Mouse (Mus musculus): ENCODE results near the gene Cish.

DNA sequence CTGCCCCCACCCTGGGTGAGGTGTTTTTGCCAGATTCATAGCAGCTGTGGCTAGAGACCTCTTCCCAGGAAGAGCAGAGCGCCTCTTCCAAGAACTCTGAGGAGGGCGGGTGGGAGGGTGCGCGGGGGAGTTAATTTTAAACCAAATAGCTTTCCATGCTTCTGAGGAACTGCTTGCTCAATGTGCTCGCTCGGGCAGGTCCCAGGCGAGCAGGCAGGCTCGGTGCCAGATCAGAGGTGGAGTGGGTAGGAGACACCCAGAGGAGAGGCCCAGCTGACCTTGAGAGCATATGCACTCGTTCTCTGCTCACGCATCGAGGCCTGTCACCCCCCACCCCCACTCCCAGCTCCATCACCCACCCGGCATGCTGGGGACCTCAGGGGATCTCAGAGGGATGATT lies 12.1 kb downstream of the Cish start:
- TF ChIP-seq CTCF (IDR thresholded peaks at IDR 0.05; ENCODE audit: control insufficient read depth, insufficient read depth, low read length) (no peak), POLR2A (IDR thresholded peaks at IDR 0.05; ENCODE audit: borderline replicate concordance, control insufficient read depth, low read depth, low read length) (no peak)

Data from bone marrow, adult 2 months (tissue).